Mouse (Mus musculus) midbrain, embryonic 13.5 days (tissue): ENCODE data around the gene Abcg8. TPM values are rescaled to one million over a fixed set of nuclear protein-coding genes. Genes with fewer than 3 reads are reported as not detected.

ENCODE experiments used
- ATAC-seq: fragments of 200-750 bp; cut with Nextera tagmentation; 2 replicates; pipeline ENCODE4 v1.8.0; 2017; ENCODE audit warnings: mild to moderate bottlenecking, moderate TSS enrichment, moderate library complexity
- H3K27ac ChIP-seq: fragments of 300-500 bp; sonication (generic); 2 replicates; pipeline ENCODE4 v1.5.1; 2015; ENCODE audit warnings: inconsistent platforms, mild to moderate bottlenecking, moderate library complexity
- H3K27me3 ChIP-seq: fragments of 300-500 bp; sonication (generic); 2 replicates; pipeline ENCODE4 v1.6.1; 2015; ENCODE audit warnings: mild to moderate bottlenecking, inconsistent platforms
- H3K36me3 ChIP-seq: fragments of 300-500 bp; sonication (generic); 2 replicates; pipeline ENCODE4 v1.6.1; 2015; ENCODE audit warnings: mild to moderate bottlenecking, inconsistent platforms
- H3K4me1 ChIP-seq: fragments of 300-500 bp; sonication (generic); replicated peaks from 2 replicates; pipeline ENCODE4 v1.6.1; 2015; ENCODE audit warnings: inconsistent platforms
- H3K4me2 ChIP-seq: fragments of 300-500 bp; sonication (generic); replicated peaks from 2 replicates; pipeline ENCODE4 v1.6.1; 2015; ENCODE audit warnings: moderate library complexity, mild to moderate bottlenecking, inconsistent platforms
- H3K4me3 ChIP-seq: fragments of 300-500 bp; sonication (generic); replicated peaks from 2 replicates; pipeline ENCODE4 v1.5.1; 2015; ENCODE audit warnings: mild to moderate bottlenecking, inconsistent platforms
- H3K9ac ChIP-seq: fragments of 300-500 bp; sonication (generic); replicated peaks from 2 replicates; pipeline ENCODE4 v1.6.1; 2015; ENCODE audit warnings: mild to moderate bottlenecking, inconsistent platforms
- H3K9me3 ChIP-seq: fragments of 300-500 bp; sonication (generic); 2 replicates; pipeline ENCODE4 v1.6.1; 2016; ENCODE audit warnings: mild to moderate bottlenecking, inconsistent platforms
- WGBS: fragments of 180-500 bp; shearing (Covaris S2); methylation state at CpG from one replicate; pipeline ENCODE4 v1.1.7; 2015; 5-methylcytosine and 5-hydroxymethylcytosine counted together
- polyA plus RNA-seq: library from polyadenylated mRNA; unstranded; fragments of >200 nt; fragmentation: Nextera tagmentation; extraction: Ambion mirVana; gene quantifications from 2 replicates; pipeline ENCODE4 v1.2.1, GENCODE M21; 2015

Gene Abcg8
- polyA plus RNA-seq = 0.11 TPM in 1 of 2 replicates, not detected in the other

DNA sequence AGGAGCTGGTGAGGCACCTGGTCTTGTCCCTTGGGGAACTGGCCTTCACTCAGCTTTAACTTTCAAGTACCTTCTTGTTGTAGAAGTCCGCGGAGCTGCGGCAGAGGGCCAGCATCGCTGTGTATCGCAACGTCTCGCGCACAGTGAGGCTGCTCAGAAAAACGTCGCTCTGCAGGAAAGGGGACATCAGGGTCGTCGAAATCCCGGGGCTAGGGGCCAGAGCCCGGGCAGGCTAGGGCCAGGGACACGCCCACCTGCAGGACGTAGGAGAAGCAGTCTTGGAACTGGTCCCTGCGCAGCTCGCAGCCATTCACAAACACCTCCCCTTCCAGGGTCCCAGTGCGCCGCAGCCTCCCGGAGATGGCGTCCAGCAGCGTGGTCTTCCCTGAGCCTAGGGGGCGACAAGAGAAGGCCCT, at the start of gene Abcg8:
Abcg8 (plus strand) TSS at position 352 of the 416 bp plus-strand sequence.
- H3K27me3 ChIP-seq = peaks cover 31% of the 10 kb centered on the region
- peaks cover 21% of the 10 kb centered on the region for H3K4me1 ChIP-seq
- H3K4me2 ChIP-seq = peak within 1 kb of the TSS; percentile 63
- H3K9ac ChIP-seq = peak within 1 kb of the TSS; percentile 54
- 0 out of 2 replicates have a peak within 1 kb of the TSS, but pooled peaks have one; percentile 1 for H3K27ac ChIP-seq
- no peaks in the 10 kb centered on the region for H3K36me3 ChIP-seq
- peak; percentile 55; the same call in 1 of the 2 replicates for ATAC-seq
- no peaks in the 10 kb centered on the region for H3K9me3 ChIP-seq
- WGBS = under 1% methylated on average over 24 of the region's 24 CpGs
- peak within 1 kb of the TSS; percentile 36 for H3K4me3 ChIP-seq

GRCm38 (mm10) chr17:84626857-84627305, 49.2 kb upstream of the Abcg8 start:
- H3K9me3 ChIP-seq = no peaks in the 10 kb centered on the region
- H3K27ac ChIP-seq = no peak overlapping the region
- ATAC-seq = peak; percentile 80
- peaks cover 7% of the 10 kb centered on the region for H3K4me1 ChIP-seq
- no peaks in the 10 kb centered on the region for H3K27me3 ChIP-seq
- H3K4me2 ChIP-seq = peak overlapping the region; percentile 65
- H3K4me3 ChIP-seq = peak overlapping the region; percentile 69
- 32% methylated on average over 9 of the region's 9 CpGs for WGBS
- no peaks in the 10 kb centered on the region for H3K36me3 ChIP-seq
- H3K9ac ChIP-seq = peak overlapping the region; percentile 82

DNA sequence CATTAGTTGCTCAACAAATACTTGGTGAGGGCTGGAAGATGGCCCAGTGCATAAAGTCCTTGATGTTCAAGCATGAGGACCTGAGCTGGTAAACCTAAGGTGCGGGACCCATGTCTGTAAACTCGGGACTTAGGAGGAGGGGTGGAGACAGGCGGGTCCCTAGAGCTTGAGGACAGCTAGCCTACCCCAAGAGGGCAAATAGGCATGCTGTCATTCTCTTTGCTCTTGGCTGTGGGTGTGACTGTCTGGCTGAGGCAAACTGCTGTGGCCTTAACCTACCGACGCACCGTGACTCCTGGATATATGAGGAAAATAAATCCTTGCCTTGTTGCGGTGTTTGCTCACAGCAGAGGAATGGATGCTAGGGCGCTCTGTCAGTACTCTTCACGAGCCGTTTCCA, 48.4 kb upstream of the Abcg8 start:
- Histone ChIP-seq H3K4me3 (no peak overlapping the region), H3K36me3 (no peaks in the 10 kb centered on the region), H3K27ac (no peak overlapping the region), H3K4me1 (peaks cover 7% of the 10 kb centered on the region), H3K9ac (no peak overlapping the region), H3K27me3 (no peaks in the 10 kb centered on the region), H3K4me2 (no peak overlapping the region), H3K9me3 (no peaks in the 10 kb centered on the region)
- 85% methylated on average over 10 of the region's 10 CpGs for WGBS
- ATAC-seq = no peak

DNA sequence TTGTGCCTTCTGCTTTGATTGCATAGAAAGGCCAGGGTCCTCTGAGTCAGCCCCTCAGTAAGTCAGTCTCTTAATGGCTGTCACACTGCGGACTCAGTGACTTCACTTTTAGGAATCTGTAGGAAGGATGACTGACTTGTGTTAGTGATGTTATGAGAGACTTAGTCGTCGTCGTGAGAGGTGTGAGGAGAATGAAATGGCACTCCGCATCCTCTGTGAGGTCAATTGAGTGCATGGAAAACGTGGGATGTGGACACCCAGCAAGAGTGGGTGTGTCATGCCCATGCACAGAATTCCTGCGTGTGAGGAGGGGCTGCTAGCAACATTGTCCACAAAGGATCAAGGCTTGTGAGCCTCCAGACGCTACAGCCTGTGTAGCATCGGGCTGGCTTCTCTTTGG, 47.5 kb upstream of the Abcg8 start:
- no peak for ATAC-seq
- Histone ChIP-seq H3K9ac (no peak overlapping the region), H3K27ac (no peak overlapping the region), H3K4me1 (peaks cover 7% of the 10 kb centered on the region), H3K4me3 (no peak overlapping the region), H3K9me3 (no peaks in the 10 kb centered on the region), H3K4me2 (no peak overlapping the region), H3K27me3 (no peaks in the 10 kb centered on the region), H3K36me3 (no peaks in the 10 kb centered on the region)
- 88% methylated on average over 9 of the region's 9 CpGs for WGBS

DNA sequence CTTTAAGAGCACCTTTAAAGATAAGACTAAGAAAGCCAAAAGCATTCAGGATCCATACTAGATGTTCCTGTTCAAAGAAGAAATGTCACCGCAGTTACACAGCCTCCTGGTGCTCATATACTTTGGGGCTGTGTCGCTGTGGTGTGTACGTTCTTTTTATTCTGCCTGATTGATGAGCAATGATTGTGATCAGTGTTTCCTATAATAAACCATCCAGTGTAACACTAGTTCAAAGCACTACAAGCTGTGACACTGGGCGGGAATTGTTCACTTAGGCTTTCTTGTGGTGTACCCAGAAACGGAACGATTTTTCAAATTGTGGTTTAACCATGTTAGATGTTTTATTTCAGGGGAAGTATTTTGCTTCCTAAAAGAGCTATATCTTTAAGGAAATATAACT, 44.3 kb upstream of the Abcg8 start:
- 93% methylated on average over 6 of the region's 6 CpGs for WGBS
- peaks cover 7% of the 10 kb centered on the region for H3K4me1 ChIP-seq
- no peaks in the 10 kb centered on the region for H3K27me3 ChIP-seq
- H3K9me3 ChIP-seq = no peaks in the 10 kb centered on the region
- no peak overlapping the region for H3K27ac ChIP-seq
- H3K4me2 ChIP-seq = no peak overlapping the region
- no peak overlapping the region for H3K4me3 ChIP-seq
- no peak overlapping the region for H3K9ac ChIP-seq
- no peaks in the 10 kb centered on the region for H3K36me3 ChIP-seq
- no peak for ATAC-seq

- 0 out of 2 replicates have a peak, but pooled peaks cover 4% of the 10 kb centered on the region for H3K4me1 ChIP-seq
- no peak overlapping the region for H3K9ac ChIP-seq
- no peaks in the 10 kb centered on the region for H3K9me3 ChIP-seq
- WGBS = 89% methylated on average over 13 of the region's 13 CpGs
- H3K27me3 ChIP-seq = no peaks in the 10 kb centered on the region
- no peak overlapping the region for H3K4me3 ChIP-seq
- no peak overlapping the region for H3K27ac ChIP-seq
- H3K36me3 ChIP-seq = no peaks in the 10 kb centered on the region
- no peak for ATAC-seq
- H3K4me2 ChIP-seq = no peak overlapping the region
These were observed 42.7 kb upstream of the Abcg8 start for GRCm38 (mm10) chr17:84633443-84633842.

DNA sequence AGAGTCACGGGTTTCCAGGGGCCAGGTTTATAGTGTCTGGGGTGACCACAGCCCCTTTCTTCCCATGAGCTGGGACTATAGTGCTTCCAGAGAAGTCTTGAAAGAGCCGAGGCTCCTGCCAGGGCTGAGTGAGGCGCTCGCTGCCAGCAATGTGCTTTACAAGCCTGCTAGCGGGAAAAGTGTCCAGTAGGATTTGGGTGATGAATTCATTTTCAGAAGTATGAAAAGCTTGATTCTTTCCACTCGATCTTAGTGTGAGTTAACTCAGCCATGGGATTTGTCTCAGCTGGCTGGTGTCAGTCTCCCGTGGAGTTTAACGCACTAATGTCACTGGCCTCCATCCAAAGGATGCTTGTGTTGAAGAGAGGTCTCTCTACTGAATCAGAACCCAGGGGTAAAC, 39.8 kb upstream of the Abcg8 start:
- Histone ChIP-seq H3K9ac (no peak overlapping the region), H3K4me1 (0 out of 2 replicates have a peak, but pooled peaks cover 4% of the 10 kb centered on the region), H3K4me2 (no peak overlapping the region), H3K27ac (no peak overlapping the region), H3K9me3 (no peaks in the 10 kb centered on the region), H3K27me3 (no peaks in the 10 kb centered on the region), H3K36me3 (no peaks in the 10 kb centered on the region), H3K4me3 (no peak overlapping the region)
- 47% methylated on average over 8 of the region's 8 CpGs for WGBS
- ATAC-seq = no peak

- Histone ChIP-seq H3K4me3 (no peak overlapping the region), H3K4me2 (no peak overlapping the region), H3K27me3 (no peaks in the 10 kb centered on the region), H3K4me1 (0 out of 2 replicates have a peak, but pooled peaks cover 4% of the 10 kb centered on the region), H3K9ac (no peak overlapping the region), H3K36me3 (no peaks in the 10 kb centered on the region), H3K9me3 (no peaks in the 10 kb centered on the region), H3K27ac (no peak overlapping the region)
- 94% methylated on average over 6 of the region's 6 CpGs for WGBS
- no peak for ATAC-seq
These were observed 38.1 kb upstream of the Abcg8 start for GRCm38 (mm10) chr17:84637971-84638370.

DNA sequence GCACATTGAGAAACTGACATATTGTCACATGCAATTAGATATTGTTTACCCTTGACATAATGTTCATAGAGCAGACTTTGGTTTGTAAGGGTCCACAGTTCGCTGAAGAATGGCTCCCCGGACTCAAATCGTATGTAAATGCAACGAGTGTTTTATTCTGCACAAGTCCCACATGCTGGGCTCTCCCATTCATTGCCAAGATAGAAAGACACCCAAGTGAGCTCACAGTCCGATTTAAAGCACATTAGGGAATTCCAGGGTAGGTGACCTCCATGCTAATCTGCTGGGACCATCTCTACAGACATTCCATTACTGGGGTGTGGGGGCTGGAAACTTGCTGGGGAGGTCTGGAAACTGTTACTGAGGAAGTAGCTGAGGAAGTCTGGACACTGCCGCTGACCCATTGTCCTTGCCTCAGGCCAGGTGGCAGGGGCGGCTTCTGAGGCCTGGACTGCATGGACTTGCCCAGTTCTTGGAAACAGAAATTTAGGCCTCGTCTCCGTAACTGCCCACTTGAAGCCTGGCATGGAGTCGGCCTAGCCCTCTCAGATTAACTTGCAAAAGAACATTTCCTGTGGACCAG, 36.2 kb upstream of the Abcg8 start:
- no peak for ATAC-seq

DNA sequence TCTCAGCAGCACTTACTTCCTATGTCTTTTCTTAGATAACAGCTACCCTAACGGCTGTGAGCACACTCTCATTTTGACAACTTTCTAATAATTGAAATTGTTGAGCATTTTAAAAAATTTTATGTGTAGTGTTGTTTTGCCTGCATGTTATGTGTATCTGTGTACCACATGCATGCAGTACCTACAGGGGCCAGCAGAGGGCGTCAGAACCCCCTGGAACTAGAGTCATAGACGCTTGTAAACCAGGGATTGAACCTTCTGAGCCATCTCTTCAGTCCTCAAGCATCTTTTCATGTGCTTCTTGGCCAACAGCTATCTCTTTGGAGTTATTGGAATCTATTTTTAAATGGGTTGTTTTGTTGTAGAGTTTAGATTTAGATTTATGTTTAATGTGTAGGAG, 34.2 kb upstream of the Abcg8 start:
- Histone ChIP-seq H3K4me2 (no peak overlapping the region), H3K27me3 (no peaks in the 10 kb centered on the region), H3K4me3 (no peak overlapping the region), H3K27ac (no peak overlapping the region), H3K9ac (no peak overlapping the region), H3K4me1 (peaks cover 7% of the 10 kb centered on the region; the same call in 1 of the 2 replicates), H3K9me3 (no peaks in the 10 kb centered on the region), H3K36me3 (no peaks in the 10 kb centered on the region)
- ATAC-seq = no peak
- WGBS = 32% methylated on average over 3 of the region's 3 CpGs

More for the DNA sequence above, 36.2 kb upstream of the Abcg8 start:
- no peak overlapping the region for H3K27ac ChIP-seq
- no peaks in the 10 kb centered on the region for H3K27me3 ChIP-seq
- no peaks in the 10 kb centered on the region for H3K9me3 ChIP-seq
- no peak overlapping the region for H3K9ac ChIP-seq
- 49% methylated on average over 10 of the region's 10 CpGs for WGBS
- H3K4me3 ChIP-seq = no peak overlapping the region
- H3K4me1 ChIP-seq = peaks cover 7% of the 10 kb centered on the region; the same call in 1 of the 2 replicates
- no peak overlapping the region for H3K4me2 ChIP-seq
- H3K36me3 ChIP-seq = no peaks in the 10 kb centered on the region

DNA sequence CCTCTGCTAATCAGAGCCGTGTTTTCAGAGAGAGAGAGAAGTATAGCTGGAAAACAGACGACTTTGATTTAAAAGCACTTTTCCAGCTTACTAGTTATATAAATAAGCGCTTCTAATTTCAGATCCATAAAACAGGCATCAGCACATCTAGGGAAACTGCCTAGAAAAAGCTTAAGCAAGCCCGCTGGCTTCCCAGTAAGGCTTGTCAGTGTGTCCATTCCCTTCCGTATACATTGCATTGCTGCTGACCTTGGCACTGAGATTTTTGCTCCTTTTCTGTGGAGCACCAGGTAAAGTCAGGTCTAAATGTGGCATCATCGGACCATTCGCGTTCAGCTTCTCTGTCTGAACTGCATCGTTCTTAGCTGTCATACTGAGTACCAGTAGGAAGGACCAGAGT, 33.8 kb upstream of the Abcg8 start:
- H3K36me3 ChIP-seq = no peaks in the 10 kb centered on the region
- no peaks in the 10 kb centered on the region for H3K9me3 ChIP-seq
- H3K27ac ChIP-seq = no peak overlapping the region
- no peak overlapping the region for H3K4me3 ChIP-seq
- H3K4me1 ChIP-seq = peaks cover 7% of the 10 kb centered on the region; the same call in 1 of the 2 replicates
- H3K9ac ChIP-seq = no peak overlapping the region
- H3K4me2 ChIP-seq = no peak overlapping the region
- WGBS = 91% methylated on average over 9 of the region's 9 CpGs
- no peaks in the 10 kb centered on the region for H3K27me3 ChIP-seq
- ATAC-seq = no peak

- Histone ChIP-seq H3K36me3 (no peaks in the 10 kb centered on the region), H3K4me1 (peaks cover 7% of the 10 kb centered on the region; the same call in 1 of the 2 replicates), H3K27ac (peak overlapping the region; percentile 37; the same call in 1 of the 2 replicates), H3K4me2 (no peak overlapping the region), H3K9me3 (no peaks in the 10 kb centered on the region), H3K4me3 (no peak overlapping the region), H3K27me3 (no peaks in the 10 kb centered on the region), H3K9ac (no peak overlapping the region)
- WGBS = 55% methylated on average over 16 of the region's 16 CpGs
- no peak for ATAC-seq
These were observed 31.6 kb upstream of the Abcg8 start for GRCm38 (mm10) chr17:84644292-84645050.
